Mouse (Mus musculus) layer of hippocampus, adult 8-10 months (tissue): Measurements from ENCODE around the gene Kif6. TPM values are rescaled to one million over a fixed set of nuclear protein-coding genes. Genes with fewer than 3 reads are reported as not detected.

ENCODE experiments used
- DNase-seq, 2 experiments: peaks; one replicate each; pipeline ENCODE4 v3.0.0; 2022; ENCODE audit warnings: low spot score in 2 of 2
- total RNA-seq, 4 experiments: library from RNA; stranded (reverse); gene quantifications; 2 replicates each; pipeline ENCODE4 v1.2.4; 2022

Gene Kif6
- total RNA-seq, 4 experiments from 2014 or later, result 4.5 to 8.3 (median 5.8) TPM

DNA sequence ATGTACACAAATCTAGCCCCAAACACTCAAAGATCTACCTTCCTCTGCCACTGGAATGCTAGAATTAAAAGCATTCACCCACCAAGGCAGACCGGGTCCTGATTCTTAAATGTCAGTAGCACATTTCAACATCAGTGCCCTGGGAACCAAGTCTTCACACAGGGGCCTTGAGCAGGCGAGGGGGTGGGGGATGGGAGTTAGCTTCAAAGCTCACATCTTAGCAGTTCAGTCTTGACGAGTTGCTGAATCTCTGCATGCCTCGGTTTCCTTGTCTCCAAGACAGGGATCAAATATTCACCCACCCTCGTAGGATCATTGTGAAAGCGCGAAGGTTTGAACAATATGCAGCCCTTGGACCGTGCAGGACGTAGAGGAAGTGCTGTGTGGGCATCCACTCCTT lies 172.4 kb downstream of the Kif6 start:
- DNase-seq, result no peak

DNA sequence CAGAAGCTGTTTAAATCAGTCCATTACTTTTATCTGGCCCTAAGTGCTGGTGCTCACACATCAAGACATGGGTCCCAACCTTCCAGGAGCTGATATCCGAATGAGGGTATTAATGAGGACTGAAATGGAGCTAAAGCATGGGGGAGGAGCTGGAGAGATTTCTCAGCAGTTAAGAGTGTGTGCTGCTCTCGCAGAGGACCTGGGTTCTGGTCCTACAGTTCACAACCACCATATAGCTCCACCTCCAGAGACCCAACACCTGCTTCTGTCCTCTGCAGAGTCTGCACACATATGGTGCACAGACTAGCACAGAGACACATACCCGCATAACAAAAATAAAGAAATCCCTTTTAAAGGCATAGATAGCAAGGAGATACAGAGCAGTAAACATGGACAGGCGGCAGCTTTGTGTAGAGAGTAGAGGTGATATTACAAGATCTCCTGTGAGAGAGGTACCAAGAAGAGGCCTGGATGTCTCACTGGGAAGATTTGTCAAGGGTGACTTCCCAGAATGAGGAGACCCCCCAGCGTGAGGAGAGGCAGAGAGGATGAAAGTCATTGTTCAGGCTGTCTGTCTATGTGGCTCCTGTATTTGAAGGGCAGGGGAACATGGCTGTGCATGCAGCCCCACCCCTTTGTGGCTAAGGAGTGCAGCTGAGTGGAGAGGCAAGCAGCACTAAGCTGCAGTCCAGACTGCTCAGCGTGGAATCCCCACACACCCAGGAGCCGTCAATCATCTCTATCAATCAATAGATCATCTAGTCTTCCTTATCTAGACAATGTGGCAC lies 173.4 kb downstream of the Kif6 start:
- DNase-seq, result no peak

DNA sequence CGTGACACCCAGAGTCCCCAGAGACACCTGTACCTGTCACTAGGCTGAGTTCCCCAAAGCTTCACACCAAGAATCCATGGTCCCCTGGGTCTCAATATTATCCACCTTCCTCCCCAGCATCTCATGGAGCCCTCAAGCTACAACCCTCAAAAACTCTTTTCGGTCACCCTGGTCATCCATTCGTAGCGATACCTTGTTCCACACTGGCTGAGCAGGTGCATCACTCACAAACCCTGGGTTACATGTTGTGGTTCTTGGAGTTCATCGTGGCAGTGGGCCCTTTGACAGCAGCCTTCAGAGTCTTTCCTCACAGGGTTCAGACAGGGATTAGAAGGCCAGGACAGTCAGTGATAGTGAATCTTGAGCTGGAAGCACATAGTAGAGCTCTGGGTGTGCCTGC lies 176.6 kb downstream of the Kif6 start:
- DNase-seq, result no peak

DNA sequence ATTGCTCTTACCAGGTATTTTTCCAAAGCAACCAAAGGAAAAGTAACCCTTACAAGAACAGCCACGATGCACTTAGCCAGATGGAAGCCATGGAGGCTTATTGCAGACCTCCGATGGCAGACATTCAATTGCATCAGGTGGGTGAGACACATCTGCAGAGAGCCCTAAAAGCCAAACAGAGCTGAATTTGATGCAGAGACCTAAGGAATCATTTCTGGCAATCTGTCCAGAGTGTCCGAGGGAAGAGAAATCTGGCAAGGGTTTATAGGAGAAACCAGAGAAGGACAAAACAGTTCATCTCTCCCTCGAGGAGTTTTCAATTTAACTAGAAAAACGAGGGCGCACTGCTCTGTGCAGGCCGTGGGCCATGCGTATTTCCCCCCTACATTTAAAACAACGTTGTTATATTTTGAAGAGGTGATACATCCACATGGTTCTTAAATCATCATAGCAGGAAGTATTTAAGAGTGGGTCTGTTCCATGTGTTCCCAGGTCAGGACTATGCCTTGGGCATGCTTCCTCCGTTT lies 177.3 kb downstream of the Kif6 start:
- DNase-seq, result no peak

DNA sequence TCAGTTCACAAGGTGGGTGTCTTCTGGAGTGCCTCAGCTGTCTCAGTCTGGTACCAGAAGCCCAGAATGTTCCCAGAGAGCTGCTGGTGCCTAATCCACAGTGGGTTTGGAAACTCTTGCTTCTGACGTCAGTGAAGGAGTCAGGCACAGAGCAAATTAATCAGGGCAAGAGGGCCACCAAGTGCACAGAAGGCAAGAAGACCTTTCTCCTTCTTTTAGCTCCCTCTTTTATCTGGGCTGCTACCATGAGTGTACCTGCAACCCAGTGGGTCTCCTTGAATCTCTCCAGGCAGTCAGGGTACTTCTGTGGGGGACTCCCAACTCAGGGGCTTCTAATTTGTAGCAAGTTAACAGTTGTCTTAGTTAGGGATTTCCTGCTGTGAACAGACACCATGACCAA lies 178.0 kb downstream of the Kif6 start:
- no peak for DNase-seq

DNA sequence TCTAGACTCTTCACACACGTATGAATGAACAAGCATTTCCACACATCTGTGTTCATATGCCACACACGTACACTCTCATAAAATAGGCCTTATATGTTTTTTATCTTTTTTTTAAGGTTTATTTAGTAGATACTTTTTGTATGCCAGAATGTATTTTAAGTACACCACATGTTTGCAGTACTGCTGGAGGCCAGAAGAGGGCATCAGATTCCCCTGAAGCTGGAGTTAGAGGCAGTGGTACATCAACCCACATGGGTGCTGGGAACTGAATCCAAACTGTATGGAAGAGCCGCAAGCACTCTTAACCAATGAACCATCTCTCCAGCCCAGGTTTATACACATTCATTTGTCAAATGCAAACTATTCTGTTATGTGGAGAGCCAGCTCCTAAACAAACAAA lies 179.0 kb downstream of the Kif6 start:
- no peak for DNase-seq

DNA sequence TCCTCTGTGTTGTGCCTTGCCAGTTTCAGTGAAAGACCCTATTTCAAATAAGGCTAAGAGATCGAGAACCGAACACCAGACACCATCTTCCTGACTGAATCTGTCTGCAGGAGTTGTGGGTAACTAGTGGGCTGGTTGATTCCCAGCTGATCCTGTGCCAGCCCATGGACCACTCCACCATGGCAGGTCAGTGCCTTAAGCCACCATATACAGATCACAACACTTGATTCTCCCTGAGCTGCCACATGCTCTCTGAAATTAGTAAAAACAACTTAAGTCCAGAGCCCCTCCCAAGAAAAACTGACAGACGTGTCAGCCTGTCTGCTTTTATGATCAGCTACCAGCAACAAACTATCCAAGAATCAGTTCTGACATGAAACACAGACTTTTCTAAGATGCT lies 180.3 kb downstream of the Kif6 start:
- no peak for DNase-seq

DNA sequence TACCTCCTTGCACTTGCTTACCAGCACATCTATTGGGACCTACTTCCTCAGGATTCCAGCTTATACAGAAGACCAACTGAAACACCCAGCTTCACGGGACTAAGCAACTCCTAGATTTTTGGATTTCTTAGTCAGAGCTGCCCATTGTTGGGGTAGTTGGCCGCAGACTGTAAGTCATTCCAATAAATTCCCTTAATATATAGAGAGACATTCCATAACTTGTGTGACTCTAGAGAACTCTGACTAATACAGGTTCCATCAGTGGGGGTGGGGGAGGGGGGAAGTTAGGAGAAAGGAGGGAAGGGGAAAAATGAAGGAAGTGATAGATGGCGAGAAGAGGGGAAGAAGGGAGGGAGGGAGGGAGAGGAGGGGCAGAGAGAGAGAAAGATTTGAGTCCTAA lies 181.2 kb downstream of the Kif6 start:
- DNase-seq, result no peak

DNA sequence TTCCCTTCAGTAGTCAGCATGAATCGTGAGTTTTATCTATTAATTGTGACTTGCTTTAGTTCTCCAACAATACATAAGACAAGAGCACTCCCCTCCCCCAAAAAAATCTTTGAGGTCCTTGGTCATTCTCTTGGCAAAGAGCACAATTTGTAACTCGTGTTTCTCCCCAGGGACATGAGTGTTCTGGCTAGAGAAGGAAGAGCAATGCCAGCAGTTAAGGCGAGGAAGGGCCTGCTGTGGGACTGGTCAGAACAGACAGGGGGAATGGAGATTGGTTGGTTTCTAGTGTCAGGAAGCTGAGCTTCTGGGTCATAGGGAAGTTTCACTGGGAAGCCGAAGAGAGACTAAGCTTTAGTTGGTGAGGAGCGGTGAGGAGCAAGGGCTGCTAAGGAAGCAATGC lies 184.2 kb downstream of the Kif6 start:
- no peak for DNase-seq

DNA sequence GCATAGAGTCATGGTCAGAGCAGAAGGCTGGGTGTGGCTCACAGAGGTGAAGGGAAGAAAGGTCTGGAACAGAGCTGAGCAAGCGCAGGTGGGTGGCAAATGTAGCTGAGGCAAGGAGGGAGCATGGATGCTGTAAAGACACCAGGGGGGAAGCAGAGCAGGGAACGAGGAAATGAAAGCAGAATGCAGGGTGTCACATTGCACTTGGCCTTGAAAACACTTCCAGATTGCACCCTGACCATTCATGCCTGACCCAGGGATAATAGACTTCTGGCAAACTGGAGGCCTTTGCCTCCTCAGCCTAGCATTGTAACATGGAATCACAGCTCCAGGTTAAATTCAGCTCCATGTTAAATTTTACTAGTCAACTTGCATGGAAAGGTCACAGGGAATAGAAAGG lies 185.2 kb downstream of the Kif6 start:
- no peak for DNase-seq

DNA sequence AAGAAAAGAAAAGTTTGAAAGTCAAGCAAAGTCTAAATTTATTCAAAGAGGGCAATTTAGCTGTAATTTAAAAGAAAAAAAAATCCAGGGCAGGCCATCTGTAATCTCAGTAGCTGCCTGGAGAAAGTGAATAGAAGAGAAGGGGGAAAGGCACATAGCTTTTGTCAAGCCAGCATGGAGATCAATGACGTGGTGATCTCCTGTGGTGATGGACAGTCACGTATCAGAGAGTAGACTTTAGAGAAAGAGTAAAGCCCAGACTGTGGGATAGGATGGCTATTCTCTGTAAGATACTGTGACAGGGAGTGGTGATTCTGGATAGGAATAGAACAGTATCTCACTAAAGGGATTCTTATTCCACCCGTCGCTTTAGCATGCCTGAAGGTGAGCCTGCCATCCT lies 192.5 kb downstream of the Kif6 start:
- no peak for DNase-seq

DNA sequence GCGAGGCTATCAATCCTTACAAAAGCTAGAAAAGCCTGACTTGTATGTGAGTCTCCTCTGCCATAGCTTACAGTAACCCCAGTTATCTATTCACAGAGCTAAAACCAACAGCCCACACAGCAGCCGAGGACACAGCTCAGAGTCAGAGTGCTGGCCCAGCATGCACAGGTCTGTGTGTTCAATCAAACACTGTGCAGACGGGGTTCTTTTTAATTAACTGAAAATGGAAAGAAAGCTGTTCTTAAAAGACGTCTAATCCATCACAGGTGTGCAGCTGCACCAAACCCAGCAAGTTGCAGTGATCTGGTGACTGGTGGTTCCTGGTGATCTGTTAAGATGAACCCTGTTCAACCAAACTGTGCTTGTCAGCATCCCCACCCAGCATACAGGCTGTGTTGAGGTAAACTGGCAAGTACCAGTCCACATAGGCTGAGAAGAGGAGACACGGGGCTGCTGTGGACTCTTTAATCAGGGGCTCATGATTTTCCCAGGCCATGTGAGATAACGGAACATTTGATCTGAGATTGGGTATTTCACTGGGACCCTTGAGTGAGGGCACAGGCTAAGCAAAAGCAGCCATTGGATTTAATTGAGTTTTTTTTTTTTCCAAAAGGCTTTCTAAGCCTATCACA lies 193.9 kb downstream of the Kif6 start:
- no peak for DNase-seq

DNA sequence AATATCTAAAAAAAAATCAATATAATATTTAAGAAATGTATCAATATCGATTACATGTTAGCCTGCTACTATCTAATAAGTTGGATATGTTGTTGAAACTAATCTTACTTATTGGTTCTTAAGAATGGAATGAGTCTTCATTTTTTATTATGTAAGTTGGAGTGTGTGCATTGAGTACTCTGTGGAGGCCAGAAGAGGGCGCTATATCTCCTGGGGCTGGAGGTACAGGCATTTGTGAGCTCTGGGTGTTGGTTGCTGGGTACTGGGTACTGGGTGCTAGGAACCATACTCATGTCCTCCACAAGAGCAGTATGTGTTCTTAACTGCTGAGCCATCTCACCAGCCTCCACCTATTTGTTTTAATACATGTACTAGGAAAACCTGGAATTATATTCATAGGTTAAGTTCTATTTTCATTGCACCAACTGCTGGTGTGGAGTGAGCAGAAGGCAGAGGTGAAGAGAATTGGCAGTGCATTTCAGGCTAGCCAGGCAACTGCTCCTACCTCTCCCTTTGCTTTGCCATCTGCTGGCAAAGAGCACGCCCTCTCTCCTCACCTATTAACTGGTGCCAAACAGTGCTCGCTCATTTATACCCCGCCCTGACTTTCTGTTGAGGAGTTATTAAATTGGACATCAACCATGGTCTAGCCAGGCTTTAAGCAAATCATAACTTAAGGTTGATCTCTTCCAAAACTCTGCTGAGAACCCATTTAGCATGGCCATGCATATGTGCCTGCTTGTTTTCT lies 199.1 kb downstream of the Kif6 start:
- DNase-seq, result no peak

DNA sequence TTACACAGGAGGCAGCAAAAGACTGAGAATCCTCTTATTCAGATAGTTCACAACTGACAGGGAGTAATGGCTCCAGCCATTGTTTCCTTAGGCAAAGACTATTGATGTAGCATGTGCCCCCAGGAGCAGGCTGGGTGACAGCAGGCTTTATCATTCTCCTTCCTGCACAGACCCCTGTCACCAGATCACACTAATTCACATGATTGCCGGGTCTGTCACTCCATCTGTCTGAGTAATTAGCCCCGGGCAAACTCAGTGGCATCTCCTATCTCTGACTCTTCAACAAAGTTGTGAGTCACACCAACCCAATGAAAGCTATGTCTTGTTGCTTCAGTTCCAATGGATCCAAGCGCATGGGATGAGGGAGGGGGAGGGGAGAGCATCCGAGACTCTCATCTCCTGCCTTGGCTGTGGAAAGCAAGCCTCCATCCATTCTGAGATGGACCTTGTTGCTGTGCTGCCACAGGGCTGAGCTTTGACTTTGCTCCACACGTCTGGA lies 201.2 kb downstream of the Kif6 start:
- no peak for DNase-seq

DNA sequence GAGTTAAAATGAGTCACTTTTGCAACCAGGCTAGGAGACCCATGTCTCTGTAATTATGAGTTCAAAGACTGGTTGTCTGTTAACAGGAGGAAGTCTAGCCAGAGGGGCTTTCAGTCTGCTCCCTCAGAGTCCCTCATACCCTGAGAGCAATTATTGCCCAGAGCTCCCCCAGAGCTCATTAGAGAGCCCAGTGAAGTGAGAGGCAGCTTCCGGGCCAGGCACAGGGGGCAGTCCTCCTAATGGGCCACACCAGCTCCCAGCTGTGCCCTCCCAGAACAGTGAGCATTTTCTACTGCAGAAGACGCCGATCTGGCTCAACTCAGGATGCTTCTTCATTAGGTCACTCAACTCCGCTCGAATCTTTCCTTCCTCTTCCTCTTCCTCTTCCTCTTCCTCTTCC lies 201.8 kb downstream of the Kif6 start:
- DNase-seq, result no peak

DNA sequence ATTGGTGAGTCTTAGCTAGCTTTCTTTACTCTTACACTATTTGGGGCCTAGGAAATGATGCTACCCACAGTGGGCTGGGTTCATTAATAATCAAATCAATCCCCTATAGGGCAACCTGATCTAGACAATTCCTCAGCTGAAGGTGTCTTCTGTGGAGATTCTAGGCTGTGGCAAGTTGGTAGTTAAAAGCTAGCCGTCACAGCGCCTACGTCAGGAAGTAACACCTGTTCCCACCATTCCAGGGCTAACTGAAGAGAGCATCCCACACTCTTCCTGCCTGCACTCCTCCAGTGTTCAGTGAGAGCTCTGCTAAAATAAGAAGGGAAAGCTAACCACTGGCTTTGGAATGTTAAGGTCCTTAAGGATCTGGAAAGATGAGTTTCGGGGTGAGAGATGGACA lies 205.3 kb downstream of the Kif6 start:
- no peak for DNase-seq

DNA sequence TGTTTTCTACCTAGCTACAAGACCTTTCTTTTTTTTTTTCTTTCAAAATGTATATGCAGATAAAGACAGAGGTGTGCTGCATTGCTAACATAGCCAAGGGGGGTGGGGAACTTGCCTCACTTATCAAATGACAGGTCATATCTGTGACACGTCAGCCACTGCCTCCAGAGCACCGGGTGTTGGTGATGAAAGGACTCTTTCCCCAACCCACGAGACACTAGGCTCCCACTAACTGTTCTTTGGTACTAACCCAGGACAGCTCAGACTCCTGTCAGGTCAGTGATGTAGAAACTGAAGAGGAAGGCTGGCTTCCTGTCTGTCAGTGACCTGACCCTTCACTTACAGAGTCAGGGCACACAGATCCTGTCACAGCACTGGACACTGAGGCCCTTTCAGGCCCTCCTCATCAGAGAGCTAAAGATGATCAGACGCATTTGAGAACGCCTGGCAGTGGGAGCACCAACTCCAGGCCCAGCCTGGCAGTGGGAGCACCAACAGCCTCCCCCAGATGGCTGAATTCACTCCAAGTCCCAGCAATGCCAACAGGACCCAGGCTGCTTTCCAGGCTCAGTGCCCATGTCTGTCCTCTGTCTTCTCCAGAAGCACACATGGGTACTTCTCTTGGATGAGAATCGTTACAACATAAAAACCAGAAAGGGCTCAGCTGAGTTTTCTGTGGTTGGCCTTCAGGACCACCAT lies 209.4 kb downstream of the Kif6 start:
- DNase-seq, result peak; percentile 60 to 73

DNA sequence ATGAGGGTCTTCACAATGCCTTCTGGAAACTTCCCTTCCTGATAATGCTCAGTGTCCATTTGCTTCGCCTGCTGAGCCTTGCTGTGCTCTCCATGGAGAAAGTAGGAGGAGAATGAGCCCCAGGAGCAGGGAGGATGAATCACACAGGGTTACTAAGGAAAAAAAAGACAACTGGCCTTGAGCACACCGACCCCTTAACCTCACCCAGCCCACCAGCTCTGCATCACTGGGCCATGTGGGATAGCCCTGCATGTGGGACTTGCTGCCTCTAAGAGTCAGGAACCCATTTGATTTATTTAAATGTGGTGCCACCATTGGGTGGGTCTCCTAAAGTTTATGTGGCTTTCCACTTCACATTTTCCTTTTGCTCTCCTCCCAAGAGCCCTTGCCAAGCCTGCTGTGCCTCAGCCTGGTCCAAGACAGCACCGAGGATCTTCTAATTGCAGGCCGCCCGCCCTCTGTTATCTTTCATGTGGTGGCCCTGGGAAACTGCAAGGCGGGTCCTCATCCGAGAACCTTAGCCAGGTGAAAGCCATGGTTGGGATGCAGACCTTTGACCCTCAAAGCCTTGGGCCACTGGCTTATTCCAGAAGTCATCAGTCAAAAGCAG lies 210.0 kb downstream of the Kif6 start:
- no peak for DNase-seq

DNA sequence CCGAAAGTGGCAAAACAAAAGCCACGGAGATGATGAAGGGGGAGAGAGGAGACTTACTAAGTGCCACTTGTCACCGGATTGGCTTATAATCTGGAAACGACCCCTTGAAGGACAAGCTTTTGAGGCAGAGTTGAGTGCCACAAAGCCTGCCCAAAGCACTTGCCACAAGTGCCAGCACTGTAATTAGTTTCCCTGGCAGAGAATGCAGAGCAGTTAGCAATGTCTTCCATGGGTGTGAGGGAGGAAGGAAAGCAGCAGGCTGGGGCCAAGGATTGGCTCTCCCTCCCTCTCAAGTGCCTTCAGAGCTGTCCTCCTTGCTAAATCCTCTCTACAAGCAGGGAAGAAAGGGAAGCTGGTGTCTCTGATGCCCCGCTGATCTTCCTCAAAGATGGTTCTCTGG lies 210.9 kb downstream of the Kif6 start:
- DNase-seq, result no peak

DNA sequence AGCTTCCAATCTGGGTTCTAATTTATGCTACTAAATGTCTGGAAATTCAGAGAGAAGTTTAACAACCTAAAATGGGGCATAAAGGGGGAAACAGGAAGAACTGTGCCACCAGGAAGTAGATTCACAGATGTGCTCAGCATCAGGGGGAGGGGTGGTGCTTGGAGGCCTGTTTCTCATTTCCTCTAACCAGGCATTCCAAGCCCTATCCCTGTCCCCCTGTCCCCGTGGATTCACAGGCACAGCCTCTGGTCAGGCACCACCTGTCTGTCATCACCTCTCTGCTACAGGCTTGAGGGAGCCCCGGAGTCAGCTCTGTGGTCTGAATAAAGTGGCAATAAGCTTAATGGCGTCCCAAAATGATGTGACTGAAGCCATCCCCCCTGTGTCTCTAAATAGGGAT lies 216.8 kb downstream of the Kif6 start:
- DNase-seq, result no peak

DNA sequence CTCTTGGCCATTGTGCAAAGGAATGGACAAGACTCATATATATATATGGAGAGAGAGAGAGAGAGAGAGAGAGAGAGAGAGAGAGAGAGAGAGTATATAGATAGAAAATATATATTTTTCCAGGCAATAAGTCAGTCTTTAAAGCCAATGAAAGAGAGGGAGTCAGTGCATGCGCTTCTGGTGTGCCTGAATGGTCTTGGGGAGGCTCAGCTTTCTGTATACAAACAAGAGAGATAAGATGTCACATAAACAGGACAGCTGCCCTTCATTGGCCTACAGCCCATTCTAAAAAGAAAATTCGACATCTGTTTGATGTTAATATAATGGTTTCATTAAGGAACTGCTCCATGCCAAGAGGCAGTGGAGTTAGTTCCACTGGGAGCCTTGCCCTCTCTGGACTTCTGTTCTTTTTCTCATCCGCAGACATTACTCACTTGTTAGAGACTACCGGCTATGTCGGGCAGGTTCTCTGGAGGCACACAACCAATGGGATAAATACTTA lies 219.2 kb downstream of the Kif6 start:
- no peak for DNase-seq
